Mouse (Mus musculus): ENCODE data around the gene Car11. TPM values are rescaled to one million over a fixed set of nuclear protein-coding genes. Genes with fewer than 3 reads are reported as not detected.
"Not testable (repeated sequence)": the region's sequence is repeated elsewhere in the genome, so short reads cannot be mapped to it uniquely, and the experiment has no call there.

The Car11 gene
- polyA plus RNA-seq (2016; fragmentation: Nextera tagmentation; extraction: Ambion mirVana), result 8.5 and 9.1 TPM in 2 replicates

- Histone ChIP-seq H3K4me3 (peak within 1 kb of the TSS; percentile 59), H3K36me3 (replicated peaks) (no peaks in the 10 kb centered on the region), H3K9me3 (no peaks in the 10 kb centered on the region), H3K27me3 (replicated peaks; ENCODE audit: low read depth, poor library complexity, severe bottlenecking) (peaks cover 46% of the 10 kb centered on the region), H3K4me1 (peaks cover 56% of the 10 kb centered on the region), H3K27ac (replicated peaks) (peak within 1 kb of the TSS; percentile 48)
- 2% methylated on average over 36 of the region's 36 CpGs for WGBS
- peak; percentile 45 for DNase-seq (ENCODE audit: low spot score)
Measured at GRCm38 (mm10) chr7:45699523-45700141, at the start of gene Car11. Gene Car11 (plus strand): TSS chr7:45699843.

GRCm38 (mm10) chr7:45650484-45650883 is 49.2 kb upstream of the Car11 start:
- H3K9me3 ChIP-seq; H3K36me3 ChIP-seq (replicated peaks); H3K27me3 ChIP-seq (replicated peaks; ENCODE audit: low read depth, poor library complexity, severe bottlenecking); H3K4me1 ChIP-seq; DNase-seq (ENCODE audit: low spot score); H3K27ac ChIP-seq (replicated peaks); H3K4me3 ChIP-seq: not testable (repeated sequence)
- WGBS, result 93% methylated on average over 20 of the region's 20 CpGs

- H3K27ac ChIP-seq (replicated peaks), result peak overlapping the region; percentile 63
- peak; percentile 45 for DNase-seq (ENCODE audit: low spot score)
Measured at GRCm38 (mm10) chr7:45654424-45655047, 45.1 kb upstream of the Car11 start.

GRCm38 (mm10) chr7:45660746-45661478 is 38.7 kb upstream of the Car11 start:
- WGBS, result 86% methylated on average over 11 of the region's 11 CpGs
- H3K36me3 ChIP-seq (replicated peaks), result no peaks in the 10 kb centered on the region
- no peak overlapping the region for H3K4me3 ChIP-seq
- no peak for DNase-seq (ENCODE audit: low spot score)
- no peaks in the 10 kb centered on the region; the same call in 1 of the 2 replicates for H3K27me3 ChIP-seq (replicated peaks; ENCODE audit: low read depth, poor library complexity, severe bottlenecking)
- H3K9me3 ChIP-seq, result peaks cover 5% of the 10 kb centered on the region; the same call in 1 of the 2 replicates
- H3K4me1 ChIP-seq, result peaks cover 35% of the 10 kb centered on the region
- H3K27ac ChIP-seq (replicated peaks), result no peak overlapping the region

More at GRCm38 (mm10) chr7:45654424-45655047, 45.1 kb upstream of the Car11 start:
- Histone ChIP-seq H3K4me3 (peak overlapping the region; percentile 41), H3K36me3 (replicated peaks) (no peaks in the 10 kb centered on the region), H3K27me3 (replicated peaks; ENCODE audit: low read depth, poor library complexity, severe bottlenecking) (no peaks in the 10 kb centered on the region), H3K4me1 (peaks cover 20% of the 10 kb centered on the region), H3K9me3 (peaks cover 5% of the 10 kb centered on the region; the same call in 1 of the 2 replicates)
- 28% methylated on average over 17 of the region's 17 CpGs for WGBS

- not testable (repeated sequence) for H3K36me3 ChIP-seq (replicated peaks); H3K27ac ChIP-seq (replicated peaks); H3K4me3 ChIP-seq; H3K27me3 ChIP-seq (replicated peaks; ENCODE audit: low read depth, poor library complexity, severe bottlenecking); H3K9me3 ChIP-seq; DNase-seq (ENCODE audit: low spot score)
- WGBS, result 90% methylated on average over 6 of the region's 6 CpGs
- H3K4me1 ChIP-seq, result peaks cover 30% of the 10 kb centered on the region
Measured at GRCm38 (mm10) chr7:45661702-45662101, 37.9 kb upstream of the Car11 start.

GRCm38 (mm10) chr7:45665303-45666138 is 34.1 kb upstream of the Car11 start:
- H3K27me3 ChIP-seq (replicated peaks; ENCODE audit: low read depth, poor library complexity, severe bottlenecking), result no peaks in the 10 kb centered on the region; the same call in 1 of the 2 replicates
- peak overlapping the region; percentile 3; the same call in 1 of the 2 replicates for H3K4me3 ChIP-seq
- peak overlapping the region; percentile 31; the same call in 1 of the 2 replicates for H3K27ac ChIP-seq (replicated peaks)
- H3K4me1 ChIP-seq, result peaks cover 30% of the 10 kb centered on the region
- WGBS, result 51% methylated on average over 13 of the region's 13 CpGs
- no peaks in the 10 kb centered on the region for H3K36me3 ChIP-seq (replicated peaks)
- peak; percentile 33 for DNase-seq (ENCODE audit: low spot score)
- H3K9me3 ChIP-seq, result 0 out of 2 replicates have a peak, but pooled peaks cover 6% of the 10 kb centered on the region

GRCm38 (mm10) chr7:45666161-45666560 is 33.5 kb upstream of the Car11 start, which contains the start of gene Fut2:
Gene Fut2 (minus strand): TSS chr7:45666394.
- 79% methylated on average over 7 of the region's 7 CpGs for WGBS

GRCm38 (mm10) chr7:45667761-45668160 is 31.9 kb upstream of the Car11 start:
- H3K4me1 ChIP-seq, result peaks cover 30% of the 10 kb centered on the region
- 68% methylated on average over 14 of the region's 14 CpGs for WGBS
- H3K27me3 ChIP-seq (replicated peaks; ENCODE audit: low read depth, poor library complexity, severe bottlenecking), result no peaks in the 10 kb centered on the region; the same call in 1 of the 2 replicates
- no peak for DNase-seq (ENCODE audit: low spot score)
- 0 out of 2 replicates have a peak, but pooled peaks cover 6% of the 10 kb centered on the region for H3K9me3 ChIP-seq
- no peak overlapping the region for H3K27ac ChIP-seq (replicated peaks)
- H3K4me3 ChIP-seq, result no peak overlapping the region
- no peaks in the 10 kb centered on the region for H3K36me3 ChIP-seq (replicated peaks)

More at GRCm38 (mm10) chr7:45666161-45666560, 33.5 kb upstream of the Car11 start, which contains the start of gene Fut2:
- no peaks in the 10 kb centered on the region; the same call in 1 of the 2 replicates for H3K27me3 ChIP-seq (replicated peaks; ENCODE audit: low read depth, poor library complexity, severe bottlenecking)
- H3K4me1 ChIP-seq, result peaks cover 30% of the 10 kb centered on the region
- H3K27ac ChIP-seq (replicated peaks), result peak within 1 kb of the TSS; percentile 31; the same call in 1 of the 2 replicates
- no peaks in the 10 kb centered on the region for H3K36me3 ChIP-seq (replicated peaks)
- peak within 1 kb of the TSS; percentile 3; the same call in 1 of the 2 replicates for H3K4me3 ChIP-seq
- 0 out of 2 replicates have a peak, but pooled peaks cover 6% of the 10 kb centered on the region for H3K9me3 ChIP-seq
- no peak for DNase-seq (ENCODE audit: low spot score)

GRCm38 (mm10) chr7:45668921-45669320 is 30.7 kb upstream of the Car11 start:
- Histone ChIP-seq H3K9me3 (0 out of 2 replicates have a peak, but pooled peaks cover 6% of the 10 kb centered on the region), H3K36me3 (replicated peaks) (no peaks in the 10 kb centered on the region), H3K27ac (replicated peaks) (no peak overlapping the region), H3K4me3 (no peak overlapping the region), H3K27me3 (replicated peaks; ENCODE audit: low read depth, poor library complexity, severe bottlenecking) (peaks cover 4% of the 10 kb centered on the region; the same call in 1 of the 2 replicates), H3K4me1 (peaks cover 21% of the 10 kb centered on the region)
- 95% methylated on average over 9 of the region's 9 CpGs for WGBS
- no peak for DNase-seq (ENCODE audit: low spot score)

- no peak for DNase-seq (ENCODE audit: low spot score)
- 0 out of 2 replicates have a peak, but pooled peaks cover 4% of the 10 kb centered on the region for H3K27me3 ChIP-seq (replicated peaks; ENCODE audit: low read depth, poor library complexity, severe bottlenecking)
- H3K36me3 ChIP-seq (replicated peaks), result no peaks in the 10 kb centered on the region
- H3K4me3 ChIP-seq, result no peak overlapping the region
- no peaks in the 10 kb centered on the region for H3K9me3 ChIP-seq
- peaks cover 6% of the 10 kb centered on the region for H3K4me1 ChIP-seq
- 87% methylated on average over 7 of the region's 7 CpGs for WGBS
- H3K27ac ChIP-seq (replicated peaks), result no peak overlapping the region; the same call in 1 of the 2 replicates
Measured at GRCm38 (mm10) chr7:45677627-45678295, 21.9 kb upstream of the Car11 start.

- Histone ChIP-seq H3K9me3 (no peaks in the 10 kb centered on the region), H3K4me1 (peaks cover 14% of the 10 kb centered on the region), H3K27ac (replicated peaks) (no peak overlapping the region), H3K27me3 (replicated peaks; ENCODE audit: low read depth, poor library complexity, severe bottlenecking) (0 out of 2 replicates have a peak, but pooled peaks cover 7% of the 10 kb centered on the region), H3K36me3 (replicated peaks) (no peaks in the 10 kb centered on the region), H3K4me3 (no peak overlapping the region)
- DNase-seq (ENCODE audit: low spot score), result no peak
- 94% methylated on average over 14 of the region's 14 CpGs for WGBS
Measured at GRCm38 (mm10) chr7:45678513-45678912, 21.1 kb upstream of the Car11 start.
